Mouse (Mus musculus) bone marrow, adult 2 months (tissue): ENCODE data around the gene Tmem139.

Experiments
- CTCF ChIP-seq: fragments of 200-500 bp; IDR thresholded peaks from 2 replicates; pipeline ENCODE4 v1.5.1; 2011; ENCODE audit warnings: low read length, control low read depth; ENCODE audit not compliant: control insufficient read depth, insufficient read depth
- POLR2A ChIP-seq: fragments of 200-500 bp; IDR thresholded peaks from 2 replicates; pipeline ENCODE4 v1.6.1; 2011; ENCODE audit warnings: low read depth, mild to moderate bottlenecking, control low read depth, low read length, borderline replicate concordance; ENCODE audit not compliant: control insufficient read depth

DNA sequence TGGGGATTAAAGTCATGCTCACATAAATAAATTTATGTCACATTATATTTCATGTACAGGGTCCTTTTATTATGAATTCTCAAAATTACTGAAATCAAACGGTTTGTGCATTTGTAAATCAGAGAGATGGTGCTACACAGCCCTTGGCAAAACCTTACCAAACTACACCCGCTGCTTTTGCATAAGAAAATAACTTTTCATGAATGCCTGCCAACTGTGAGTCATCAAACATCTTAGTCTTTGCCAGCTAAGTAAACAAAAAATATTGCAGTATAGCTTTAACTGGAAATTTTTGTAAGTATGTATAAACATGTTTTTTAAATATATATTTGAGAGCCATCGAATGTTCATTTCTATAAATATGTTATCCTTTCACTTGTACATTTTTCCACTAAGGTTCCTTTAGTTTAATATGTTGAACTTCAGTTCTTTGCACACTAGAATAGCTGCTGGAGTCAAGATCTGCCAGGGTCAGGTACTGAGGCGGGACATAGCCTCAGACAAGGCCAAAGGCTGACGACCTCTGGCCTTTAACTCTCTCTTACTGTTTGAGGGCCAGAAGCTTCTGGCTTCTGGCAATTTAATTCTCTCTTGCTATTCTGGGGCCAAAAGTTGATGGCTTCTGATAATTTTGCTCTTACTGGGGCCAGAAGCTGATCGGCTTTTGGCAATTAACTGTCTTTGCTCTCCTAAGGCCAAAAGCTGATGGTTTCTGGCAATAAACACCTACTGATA is 20.3 kb upstream of the Tmem139 start:
- TF ChIP-seq POLR2A (no peak), CTCF (no peak)
